Mouse (Mus musculus): Measurements from ENCODE around the gene Rbl2.

Gene Rbl2

GRCm38 (mm10) chr8:91098106-91098505 lies 28.2 kb downstream of the Rbl2 start:
- DNase-seq (ENCODE audit: extremely low spot score, low read depth, low spot score), result no peak

- DNase-seq (ENCODE audit: extremely low spot score, low read depth, low spot score), result no peak
Observed at GRCm38 (mm10) chr8:91106271-91106670, 36.4 kb downstream of the Rbl2 start.

- no peak for DNase-seq (ENCODE audit: extremely low spot score, low read depth, low spot score)
Observed at GRCm38 (mm10) chr8:91111868-91112477, 42.1 kb downstream of the Rbl2 start.

DNA sequence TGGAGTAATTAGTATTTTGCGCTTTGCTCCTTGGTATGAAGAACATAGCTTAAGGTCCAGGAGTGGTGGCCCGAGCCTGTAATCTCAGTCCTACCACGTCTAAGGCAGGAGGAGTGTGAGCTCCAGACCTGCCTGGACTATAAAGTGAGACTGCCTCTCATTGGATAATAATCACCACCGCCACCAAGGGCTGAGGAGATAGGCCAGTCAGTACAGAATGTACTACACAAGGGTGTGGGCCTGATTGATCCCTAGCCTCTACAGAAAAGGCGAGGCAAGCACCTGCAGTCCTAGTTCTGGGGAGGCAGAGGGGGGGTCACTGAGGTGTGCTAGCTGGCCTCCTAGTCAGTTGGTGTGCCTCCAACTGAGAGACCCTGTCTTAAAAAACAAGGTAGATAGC lies 44.6 kb downstream of the Rbl2 start:
- DNase-seq (ENCODE audit: extremely low spot score, low read depth, low spot score), result no peak

GRCm38 (mm10) chr8:91114910-91115309 lies 45.1 kb downstream of the Rbl2 start:
- no peak for DNase-seq (ENCODE audit: extremely low spot score, low read depth, low spot score)

DNA sequence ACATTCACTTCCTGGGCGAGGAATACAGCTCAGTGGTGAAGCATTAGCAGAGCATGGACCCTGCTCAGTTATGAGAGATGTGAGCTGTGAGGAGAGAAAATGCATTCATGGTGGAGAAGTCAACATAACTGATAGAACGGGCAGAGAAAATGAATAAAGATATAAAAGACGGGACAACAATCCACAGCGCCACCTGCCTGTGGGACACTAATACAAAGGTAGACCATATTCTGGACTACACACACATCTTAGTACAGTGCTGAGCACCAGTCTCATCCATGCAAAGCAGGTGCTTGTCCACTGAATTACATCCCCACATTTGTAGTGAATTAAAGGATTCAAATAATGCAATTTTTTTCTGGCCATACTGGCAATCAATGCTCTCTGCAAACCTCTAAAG lies 47.7 kb downstream of the Rbl2 start:
- DNase-seq (ENCODE audit: extremely low spot score, low read depth, low spot score), result no peak

GRCm38 (mm10) chr8:91118131-91118530 lies 48.3 kb downstream of the Rbl2 start:
- no peak for DNase-seq (ENCODE audit: extremely low spot score, low read depth, low spot score)

DNA sequence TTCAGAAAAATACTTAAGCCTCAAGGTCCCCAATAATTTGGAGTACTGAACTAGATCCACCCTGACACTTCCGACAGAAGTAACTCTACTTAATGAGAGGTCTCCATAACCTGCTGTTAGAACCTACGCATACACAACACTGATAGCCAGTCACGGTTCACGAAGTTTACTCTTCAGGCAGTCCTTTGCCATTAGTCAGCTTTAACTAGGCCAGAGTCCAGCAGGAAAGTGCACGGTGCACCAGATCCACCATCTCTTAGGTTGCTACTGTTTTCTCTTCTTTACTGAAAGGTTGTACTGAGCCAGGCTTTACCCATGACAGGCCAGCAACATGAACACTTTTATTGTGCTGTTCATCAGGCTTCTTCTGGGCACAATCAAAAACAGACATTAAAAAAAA lies 54.5 kb downstream of the Rbl2 start:
- no peak for DNase-seq (ENCODE audit: extremely low spot score, low read depth, low spot score)

DNA sequence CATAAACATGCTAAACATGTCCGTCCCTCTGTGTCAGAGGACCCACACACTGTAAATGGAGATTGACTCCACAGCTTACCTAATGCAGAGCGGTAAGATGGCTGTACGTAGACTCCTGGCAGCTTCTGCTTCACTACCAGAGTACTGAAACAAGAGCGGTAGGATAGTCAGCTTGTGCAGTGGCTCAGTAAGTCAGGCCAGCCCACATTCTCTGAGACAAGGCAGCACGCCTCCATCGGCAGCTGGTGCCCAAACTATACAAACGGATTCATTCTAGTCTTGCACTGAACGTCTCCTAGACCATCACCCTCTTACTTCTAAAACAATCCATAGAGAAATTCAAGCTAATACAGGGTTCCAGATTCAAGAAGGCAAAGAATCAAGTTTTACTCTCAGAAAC lies 56.9 kb downstream of the Rbl2 start:
- DNase-seq (ENCODE audit: extremely low spot score, low read depth, low spot score), result no peak

DNA sequence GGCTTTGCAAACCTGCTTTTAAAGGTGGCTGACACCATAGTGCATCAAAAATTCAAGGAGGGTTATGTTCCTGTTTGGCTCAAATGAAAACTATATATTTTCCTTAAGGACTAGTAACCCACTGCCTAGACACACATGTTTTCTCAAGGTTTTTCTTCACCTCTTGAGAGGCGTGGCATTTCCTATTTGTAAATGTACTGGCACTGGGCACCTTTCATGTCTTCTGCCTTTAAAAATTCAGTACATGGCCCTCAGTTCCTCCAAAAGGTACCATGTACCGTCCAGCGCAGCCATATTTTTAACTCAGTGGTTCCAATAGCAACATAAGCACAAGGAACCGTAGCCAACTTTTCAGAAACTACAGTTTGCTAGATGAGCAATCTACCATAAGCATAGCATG lies 62.9 kb downstream of the Rbl2 start:
- no peak for DNase-seq (ENCODE audit: extremely low spot score, low read depth, low spot score)

DNA sequence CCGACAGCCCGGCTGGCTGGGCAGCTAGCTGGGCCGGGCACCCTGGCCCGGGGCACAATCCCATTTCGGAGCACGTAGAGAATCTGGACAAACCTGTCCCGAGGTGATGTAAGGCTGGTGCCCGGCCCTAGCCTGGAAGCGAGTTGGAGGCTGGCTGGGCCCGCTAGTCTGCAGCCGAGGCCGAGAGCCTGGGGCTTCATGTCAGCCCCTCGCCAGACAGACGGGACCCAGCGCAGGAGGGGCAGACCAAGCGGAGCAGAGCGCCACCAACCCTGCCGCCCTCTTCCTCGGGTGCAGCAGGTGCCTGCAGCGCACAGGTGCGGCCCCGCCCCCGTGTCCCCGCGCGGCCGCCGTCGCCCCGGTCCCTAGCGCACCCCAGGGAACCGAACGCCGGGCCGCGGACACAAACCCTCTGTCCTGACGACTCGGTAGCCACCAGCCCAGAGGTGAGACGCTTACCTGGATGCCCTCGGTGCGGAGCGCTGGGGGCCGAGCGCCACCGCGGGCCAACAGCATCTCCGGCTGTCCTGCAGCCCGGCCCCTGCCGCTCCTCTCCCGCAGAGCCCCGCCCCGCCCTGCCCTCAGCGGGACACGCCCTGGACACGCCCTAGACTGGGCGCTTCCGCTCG lies 63.7 kb downstream of the Rbl2 start:
- no peak for DNase-seq (ENCODE audit: extremely low spot score, low read depth, low spot score)

DNA sequence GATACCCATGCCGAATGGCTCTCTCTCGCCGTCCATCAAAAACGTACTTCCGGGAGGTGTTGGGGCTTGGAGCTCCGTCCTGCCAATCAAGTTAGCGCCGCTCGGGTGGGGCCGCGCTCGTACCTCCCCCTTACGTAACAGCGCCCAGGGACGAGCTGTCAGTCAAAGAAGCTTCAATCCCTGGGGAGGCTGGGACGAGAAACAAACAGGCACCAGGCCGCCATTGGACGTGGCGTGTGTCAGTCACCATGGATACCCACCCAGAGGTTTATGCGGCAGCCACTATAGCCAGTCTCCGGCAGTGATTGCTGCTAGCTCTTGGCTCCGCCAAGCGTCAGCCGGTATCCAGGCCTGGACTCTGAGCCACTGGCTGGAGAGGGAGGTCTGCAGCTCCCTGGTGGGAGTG lies 64.2 kb downstream of the Rbl2 start:
- peak; percentile 94 for DNase-seq (ENCODE audit: extremely low spot score, low read depth, low spot score)

DNA sequence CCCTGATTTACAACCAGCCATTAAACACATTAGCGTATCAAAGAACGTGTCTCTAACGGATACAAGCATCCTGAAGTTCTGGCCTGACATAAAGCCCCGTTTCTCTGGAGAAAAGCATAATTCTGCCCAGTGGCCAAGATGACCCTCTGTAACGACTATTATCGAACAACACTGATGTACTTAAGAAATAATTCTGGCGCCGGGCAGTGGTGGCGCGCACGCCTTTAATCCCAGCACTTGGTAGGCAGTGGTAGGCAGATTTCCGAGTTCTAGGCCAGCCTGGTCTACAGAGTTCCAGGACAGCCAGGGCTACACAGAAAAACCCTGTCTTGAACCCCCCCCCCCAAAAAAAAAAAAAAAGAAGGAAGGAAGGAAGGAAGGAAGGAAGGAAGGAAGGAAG lies 64.8 kb downstream of the Rbl2 start:
- no peak for DNase-seq (ENCODE audit: extremely low spot score, low read depth, low spot score)

- DNase-seq (ENCODE audit: extremely low spot score, low read depth, low spot score), result no peak
Observed at GRCm38 (mm10) chr8:91135308-91136181, 65.7 kb downstream of the Rbl2 start.

DNA sequence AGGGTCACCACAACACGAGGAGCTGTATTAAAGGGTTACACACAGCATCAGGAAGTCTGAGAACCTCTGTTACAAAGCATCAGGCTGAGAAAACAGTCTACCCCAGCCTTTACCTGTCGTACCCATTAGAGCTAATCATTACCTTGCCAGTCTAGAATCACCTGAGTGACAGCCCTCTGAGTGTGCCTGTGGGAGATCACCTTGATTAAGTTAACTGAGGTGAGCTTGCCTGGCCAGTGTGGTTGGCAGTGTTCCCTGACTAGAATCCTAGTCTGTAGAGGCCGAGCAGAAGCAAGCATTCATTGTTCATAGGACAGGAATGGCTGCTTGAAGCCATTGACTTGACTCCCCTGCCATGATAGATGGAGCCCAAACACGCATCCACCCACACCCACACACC lies 71.0 kb downstream of the Rbl2 start:
- DNase-seq (ENCODE audit: extremely low spot score, low read depth, low spot score), result no peak

GRCm38 (mm10) chr8:91147715-91148114 lies 77.9 kb downstream of the Rbl2 start:
- DNase-seq (ENCODE audit: extremely low spot score, low read depth, low spot score), result peak; percentile 28

GRCm38 (mm10) chr8:91148643-91149178 lies 78.9 kb downstream of the Rbl2 start:
- no peak for DNase-seq (ENCODE audit: extremely low spot score, low read depth, low spot score)

GRCm38 (mm10) chr8:91149298-91149697 lies 79.4 kb downstream of the Rbl2 start:
- no peak for DNase-seq (ENCODE audit: extremely low spot score, low read depth, low spot score)

- no peak for DNase-seq (ENCODE audit: extremely low spot score, low read depth, low spot score)
Observed at GRCm38 (mm10) chr8:91151531-91151930, 81.7 kb downstream of the Rbl2 start.

- DNase-seq (ENCODE audit: extremely low spot score, low read depth, low spot score), result no peak
Observed at GRCm38 (mm10) chr8:91153831-91154230, 84.0 kb downstream of the Rbl2 start.

GRCm38 (mm10) chr8:91154564-91154963 lies 84.7 kb downstream of the Rbl2 start:
- no peak for DNase-seq (ENCODE audit: extremely low spot score, low read depth, low spot score)

DNA sequence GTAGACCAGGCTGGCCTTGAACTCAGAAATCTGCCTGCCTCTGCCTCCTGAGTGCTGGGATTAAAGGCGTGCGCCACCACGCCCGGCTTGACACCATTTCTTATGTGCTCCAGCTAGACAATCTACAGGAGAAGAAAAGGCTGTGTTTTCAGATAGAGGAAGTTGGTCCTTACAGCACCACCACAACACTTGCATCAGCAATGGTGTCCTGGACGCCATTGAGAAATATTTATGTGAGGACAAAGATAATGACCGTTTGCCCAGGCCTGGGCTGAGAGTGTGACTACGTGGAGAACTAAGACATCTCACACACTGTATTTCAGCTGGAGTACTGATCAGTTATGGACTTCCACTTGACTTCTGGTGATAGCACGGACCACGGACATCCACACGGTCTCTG lies 88.8 kb downstream of the Rbl2 start:
- DNase-seq (ENCODE audit: extremely low spot score, low read depth, low spot score), result no peak

Data from hindlimb bud, embryonic 11.5 days (tissue).